Mouse (Mus musculus): Measurements from ENCODE around the gene Plagl2. TPM values are rescaled to one million over a fixed set of nuclear protein-coding genes. Genes with fewer than 3 reads are reported as not detected.
A peak's percentile ranks its signal among the peaks of the same experiment; 100 is the strongest.

Gene Plagl2
- total RNA-seq, 2 experiments from 2014 or later = 5.4 to 6.0 TPM

DNA sequence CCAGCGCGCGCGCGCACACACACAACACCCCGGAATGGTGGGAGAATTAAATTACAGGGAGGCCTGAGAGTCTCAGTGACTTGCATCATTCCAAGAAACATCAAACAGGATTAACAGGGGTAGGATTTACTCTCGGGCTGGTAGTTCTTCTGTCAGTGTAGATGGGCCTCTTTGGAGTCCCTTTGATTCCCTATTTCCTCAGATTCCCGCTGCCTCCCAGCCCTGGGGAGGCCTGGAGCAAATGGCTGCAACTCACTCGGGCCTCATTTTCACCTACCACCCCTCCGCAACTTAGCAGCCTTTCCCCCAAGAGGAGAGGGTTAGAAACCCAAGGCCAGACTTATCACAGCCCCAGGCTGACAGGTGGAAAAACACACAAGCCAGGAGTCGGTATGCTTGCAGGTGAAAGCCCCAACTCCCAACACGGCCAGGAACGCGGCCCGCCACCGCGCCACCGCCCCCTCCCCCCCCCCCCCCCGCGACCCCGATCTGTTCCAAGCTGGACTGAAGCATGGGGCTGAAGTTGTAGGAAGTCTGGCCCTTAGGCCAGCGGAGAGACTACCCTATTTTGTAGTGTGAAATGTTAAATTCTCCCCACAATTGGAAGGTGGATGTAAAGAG lies 1.3 kb downstream of the Plagl2 start:
- DNase-seq = no peak
- intact Hi-C loops (cut with DNase I) = loop anchor here (5.0 kb wide), 2 partner anchors 78 to 107 kb away; partner anchors contain the start of genes Asxl1 and Tm9sf4

DNA sequence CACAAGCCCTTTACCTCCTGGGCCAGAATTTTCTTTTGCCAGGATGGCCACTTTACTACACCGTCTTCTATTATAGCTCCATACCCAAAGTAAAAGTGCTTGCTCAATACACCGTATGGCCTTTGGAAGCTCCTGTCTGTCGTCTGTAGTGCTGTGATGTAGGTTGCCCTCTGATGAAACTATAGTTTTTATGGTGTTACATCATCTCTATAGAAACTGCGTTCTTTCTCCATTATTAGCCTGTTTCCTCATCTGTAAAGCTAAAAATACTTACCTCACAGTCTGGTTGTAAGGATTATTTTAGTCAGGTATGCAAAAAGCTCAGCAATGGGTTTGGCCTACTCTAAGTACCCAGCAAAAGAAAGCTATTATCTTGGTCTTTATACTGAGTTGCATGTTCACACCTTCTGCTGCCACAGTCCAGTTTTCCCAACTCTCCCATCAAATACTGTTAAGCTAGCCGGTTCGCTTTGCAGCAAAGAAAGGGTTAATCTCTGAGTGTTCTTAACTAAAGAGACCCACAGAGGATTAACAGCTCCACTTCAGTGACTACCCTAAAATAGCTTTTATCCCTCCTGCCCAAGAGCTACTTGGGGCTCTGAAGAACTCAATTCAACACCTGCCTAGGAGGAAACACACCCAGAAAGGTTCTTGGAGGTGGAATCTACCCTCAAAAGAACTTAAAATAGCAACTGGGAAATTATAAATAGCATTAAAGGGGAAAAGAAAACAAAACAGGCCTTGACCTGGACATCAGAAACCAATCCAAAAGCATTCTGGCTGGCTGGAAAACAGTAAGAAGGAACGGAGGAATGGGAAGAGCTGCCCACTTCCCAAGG lies 2.0 kb downstream of the Plagl2 start:
- intact Hi-C loops (cut with DNase I) = no loop called here
- peak in 1 of 2 experiments; percentile 25 for DNase-seq

DNA sequence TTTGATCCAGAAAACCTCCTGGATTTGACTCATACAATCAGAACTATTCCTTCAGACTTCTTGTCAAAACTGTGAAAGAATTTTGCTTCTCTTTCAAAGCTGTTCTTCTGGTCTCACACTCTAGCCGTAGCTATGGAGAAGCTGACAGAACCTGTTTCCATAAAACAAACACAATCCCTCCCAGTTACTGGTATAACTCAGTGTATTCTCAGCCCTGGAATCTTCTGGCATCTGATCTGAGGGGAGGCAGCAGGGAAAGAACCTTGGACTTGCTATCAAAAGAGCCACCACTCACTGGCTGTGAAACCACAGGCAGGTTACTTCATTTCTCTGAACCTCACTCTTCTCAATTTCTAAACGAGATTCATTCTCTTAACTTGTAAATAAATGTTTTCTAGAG lies 2.8 kb downstream of the Plagl2 start:
- DNase-seq = no peak
- intact Hi-C loops (cut with DNase I) = no loop called here

DNA sequence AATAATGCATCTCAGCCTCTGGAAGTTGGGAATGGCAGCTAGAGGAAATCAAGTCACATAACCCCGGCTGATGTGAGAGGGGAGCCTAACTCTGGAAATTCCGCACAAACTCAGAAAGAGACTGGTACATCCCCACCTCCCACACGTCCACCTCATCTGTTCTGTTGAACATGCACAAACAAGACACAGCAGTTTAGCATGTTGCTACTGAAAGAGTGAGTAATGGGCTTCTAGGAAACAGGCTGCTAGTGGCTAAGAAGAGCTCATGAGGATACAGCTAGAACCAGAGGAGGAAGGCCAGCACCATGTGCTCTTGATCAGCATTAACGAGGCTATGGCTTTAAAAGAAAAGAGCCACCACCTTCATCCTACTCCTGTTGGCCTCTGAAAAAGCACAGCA lies 3.3 kb downstream of the Plagl2 start:
- intact Hi-C loops (cut with DNase I) = no loop called here
- DNase-seq = no peak

DNA sequence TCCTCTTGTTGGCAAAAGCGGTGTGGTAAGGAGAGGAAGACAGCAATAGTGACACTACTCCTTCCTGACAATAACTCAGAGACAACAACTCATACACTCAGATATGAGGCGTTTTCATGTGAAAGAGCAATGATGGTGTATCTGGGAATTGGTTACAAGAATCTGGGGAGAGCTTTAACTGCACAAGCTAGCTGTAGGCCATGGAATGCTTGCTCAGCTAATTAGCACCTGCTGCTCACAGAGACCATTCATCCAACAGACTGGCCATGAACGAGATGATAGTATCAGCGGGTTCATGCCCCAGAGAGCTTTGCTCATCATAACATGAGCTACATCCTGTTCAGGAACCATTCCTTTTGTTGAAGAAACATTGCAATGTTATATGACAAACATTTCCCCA lies 4.0 kb downstream of the Plagl2 start:
- no peak for DNase-seq
- intact Hi-C loops (cut with DNase I) = no loop called here

DNA sequence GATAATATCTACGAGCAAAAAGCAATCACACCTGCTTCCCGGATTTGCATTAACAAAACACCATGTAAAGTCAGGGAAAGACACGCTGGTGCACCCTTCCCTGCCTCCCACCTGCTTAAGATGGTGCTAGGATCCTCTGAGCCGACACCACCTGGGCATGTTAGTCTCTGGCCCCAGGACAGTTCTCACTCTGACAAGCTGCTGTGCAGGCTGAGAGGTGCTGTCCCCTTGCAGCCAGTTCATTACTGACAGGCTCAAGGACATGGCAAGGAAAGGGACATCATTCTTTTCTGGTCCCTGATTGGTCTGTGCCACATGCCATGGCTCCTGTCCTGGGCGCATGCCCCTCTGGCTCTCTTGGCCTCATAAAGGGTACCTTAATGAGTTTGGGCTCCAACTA lies 12.7 kb downstream of the Plagl2 start:
- DNase-seq = peak in 1 of 2 experiments; percentile 24
- intact Hi-C loops (cut with DNase I) = no loop called here

DNA sequence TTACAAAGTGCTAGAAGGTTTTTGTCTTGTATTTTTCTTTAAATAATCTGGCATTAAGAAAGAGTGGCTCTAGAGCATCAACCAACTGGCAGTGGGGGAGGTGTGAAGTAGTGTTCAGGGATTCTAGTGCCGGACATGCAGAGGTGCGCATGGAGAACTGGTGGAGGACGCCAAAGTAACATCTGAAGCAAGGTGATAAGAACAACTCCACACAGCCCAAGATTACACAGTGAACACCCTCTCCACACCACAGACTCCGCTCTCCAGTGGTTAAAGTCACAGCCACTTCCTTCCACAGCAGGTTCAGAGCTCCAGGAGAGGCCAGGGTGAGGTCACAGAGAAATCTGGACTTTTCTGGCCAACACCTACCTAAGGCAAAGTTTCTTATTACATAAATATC lies 13.3 kb downstream of the Plagl2 start:
- DNase-seq = no peak
- intact Hi-C loops (cut with DNase I) = no loop called here

DNA sequence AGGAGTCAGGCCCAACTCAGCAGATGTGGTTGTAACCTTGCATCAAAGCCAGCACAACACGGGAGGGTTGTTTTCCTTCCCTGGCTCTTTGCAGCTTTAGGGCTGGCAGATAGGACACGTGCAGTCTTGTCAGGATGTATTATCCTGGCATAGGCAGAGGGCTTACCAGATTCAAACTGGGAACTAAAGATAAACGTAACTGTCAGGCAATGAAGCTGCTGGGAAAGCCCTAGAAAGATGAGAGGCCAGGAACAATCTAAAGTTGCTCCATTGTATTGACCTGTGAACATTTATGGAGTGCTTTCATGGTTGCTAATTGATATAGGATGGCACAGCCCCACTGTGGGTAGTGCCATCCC lies 15.7 kb downstream of the Plagl2 start:
- intact Hi-C loops (cut with DNase I) = no loop called here
- DNase-seq = no peak

DNA sequence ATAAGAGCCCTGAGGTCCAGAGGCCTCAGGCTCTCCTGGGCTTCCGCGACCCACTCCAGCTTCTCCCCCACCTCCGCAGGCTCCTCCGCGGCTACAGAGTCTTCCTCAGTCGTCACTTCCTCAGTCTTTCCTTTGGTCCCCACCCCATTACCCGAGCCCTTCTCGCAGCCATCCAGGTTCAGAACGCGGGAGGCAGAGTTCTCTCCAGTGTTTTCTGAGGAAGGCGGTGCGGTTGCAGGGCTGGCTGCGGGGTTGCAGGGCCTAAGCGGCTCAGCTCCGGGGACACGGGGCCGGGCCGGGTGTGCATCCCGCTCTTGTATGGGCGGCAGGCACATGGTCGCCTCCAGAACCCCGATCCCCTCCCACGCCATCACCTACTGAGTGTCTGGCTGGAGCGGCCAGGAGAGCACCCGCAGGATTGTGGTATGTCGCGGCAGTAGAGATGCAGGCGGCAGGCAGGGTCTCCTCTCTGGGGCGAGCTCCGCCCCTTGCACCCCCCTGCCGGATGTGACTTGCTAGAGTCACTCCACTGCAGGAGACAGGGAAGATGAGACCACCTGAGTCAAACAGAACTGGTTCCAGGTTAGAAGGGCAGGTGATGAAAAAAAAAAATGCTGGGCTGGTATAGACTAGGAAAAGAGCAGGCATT lies 16.2 kb downstream of the Plagl2 start, which contains the start of gene Tspyl3:
Gene Tspyl3 (minus strand): TSS at position 496 of the 649 bp plus-strand sequence.
- intact Hi-C loops (cut with DNase I) = no loop called here
- DNase-seq = peak; percentile 37 to 53

DNA sequence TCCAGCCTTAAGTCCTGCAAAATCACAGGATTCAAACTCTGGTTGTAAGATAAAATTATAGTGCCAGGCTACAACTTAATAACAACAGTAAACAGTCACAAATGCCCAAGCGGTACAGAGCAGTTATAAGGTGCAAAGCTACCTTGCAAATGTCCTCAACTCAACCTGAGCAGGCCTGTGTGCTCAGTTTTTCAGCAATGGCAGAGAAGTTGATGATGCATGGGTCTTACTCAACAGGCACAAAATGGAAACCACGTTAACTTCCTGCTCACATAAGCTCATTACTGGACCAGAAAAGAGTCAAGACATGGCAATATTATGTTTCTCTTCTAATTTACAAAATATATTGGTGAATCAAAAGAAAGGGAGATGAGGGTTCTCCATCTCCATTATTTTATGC lies 18.7 kb downstream of the Plagl2 start:
- no peak for DNase-seq
- intact Hi-C loops (cut with DNase I) = no loop called here

DNA sequence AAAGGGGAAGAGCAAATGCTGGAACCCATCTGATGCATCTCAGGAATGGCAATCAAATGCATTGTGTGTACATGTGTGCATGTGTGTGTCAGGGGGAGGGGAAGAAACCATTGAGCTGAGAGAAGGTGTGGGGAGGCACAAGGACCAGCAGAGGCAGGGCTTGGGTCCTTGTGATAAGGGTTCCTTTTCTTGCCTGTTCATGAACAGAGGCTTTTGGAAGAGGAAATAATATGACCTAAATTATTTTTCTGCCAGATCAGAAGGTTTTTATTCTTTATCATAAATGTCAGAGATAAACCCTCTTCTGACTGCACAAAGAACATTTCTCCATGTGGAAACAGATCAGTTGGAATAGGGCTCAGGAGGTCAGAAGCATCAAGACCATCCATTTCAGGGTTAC lies 19.1 kb downstream of the Plagl2 start:
- DNase-seq = no peak
- intact Hi-C loops (cut with DNase I) = no loop called here

DNA sequence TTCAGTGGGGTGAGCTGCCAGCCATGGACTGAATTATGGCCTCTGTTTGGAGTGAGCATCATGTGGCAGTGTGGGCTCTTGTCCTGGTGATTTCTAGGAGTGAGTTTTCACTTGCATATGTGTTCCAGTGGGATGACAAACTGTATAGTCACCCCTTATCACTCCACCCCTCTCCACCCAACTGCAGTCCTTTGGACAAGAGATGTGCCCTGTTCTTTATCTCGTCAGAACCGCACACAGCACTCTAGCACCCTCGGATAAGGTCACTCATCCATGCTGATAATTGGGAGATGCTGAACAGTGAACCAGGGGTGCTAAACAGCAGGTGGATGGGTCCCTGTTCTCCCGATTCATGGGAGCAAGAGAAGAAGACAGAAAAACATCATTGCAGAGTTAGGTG lies 19.6 kb downstream of the Plagl2 start:
- no peak for DNase-seq
- intact Hi-C loops (cut with DNase I) = no loop called here

DNA sequence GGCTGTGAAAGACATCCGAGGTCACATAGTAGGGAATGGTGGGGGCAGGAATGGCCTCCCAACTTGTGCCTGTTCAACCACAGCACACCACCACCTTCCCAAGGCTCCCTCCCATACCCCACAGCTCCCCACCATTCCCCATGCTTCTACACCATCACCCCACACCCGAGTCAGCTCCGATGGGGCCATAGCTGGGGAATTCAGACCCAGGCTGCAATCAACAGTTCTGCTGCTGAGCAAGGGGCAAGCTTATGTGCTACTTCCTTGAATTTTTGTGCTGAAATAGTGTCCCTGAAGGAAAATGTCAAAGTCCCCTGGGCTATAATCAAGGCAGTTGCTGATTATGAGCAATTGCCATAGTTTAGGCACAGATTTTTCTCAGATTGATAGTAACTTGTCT lies 22.7 kb downstream of the Plagl2 start:
- intact Hi-C loops (cut with DNase I) = no loop called here

DNA sequence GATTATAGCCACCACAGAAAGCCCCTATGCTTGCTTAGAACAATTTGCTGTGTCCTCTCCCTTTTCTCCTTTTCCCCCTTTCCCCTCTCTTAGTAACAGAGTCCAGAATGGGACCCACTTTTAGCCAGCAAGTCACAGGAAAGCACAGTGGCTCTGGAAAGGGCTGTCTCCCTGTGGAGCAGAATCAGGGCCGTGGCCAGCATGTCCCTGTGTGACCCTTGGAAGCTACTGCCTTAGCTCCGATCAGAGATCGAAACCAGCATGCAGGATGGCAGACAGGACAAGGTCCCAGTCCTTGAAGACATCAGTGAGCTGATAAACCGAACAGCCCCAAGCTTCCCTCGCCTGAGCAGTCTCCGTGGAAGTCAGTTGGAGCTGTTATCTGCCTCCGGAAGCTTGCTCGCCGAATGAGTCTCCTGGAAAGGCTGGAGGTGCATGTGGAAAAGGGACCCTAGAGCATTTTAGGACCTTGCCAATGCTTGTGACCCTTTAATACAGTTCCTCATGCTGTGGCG lies 23.3 kb downstream of the Plagl2 start:
- no peak for DNase-seq
- intact Hi-C loops (cut with DNase I) = no loop called here

More for the DNA sequence above, 22.7 kb downstream of the Plagl2 start:
- no peak for DNase-seq

DNA sequence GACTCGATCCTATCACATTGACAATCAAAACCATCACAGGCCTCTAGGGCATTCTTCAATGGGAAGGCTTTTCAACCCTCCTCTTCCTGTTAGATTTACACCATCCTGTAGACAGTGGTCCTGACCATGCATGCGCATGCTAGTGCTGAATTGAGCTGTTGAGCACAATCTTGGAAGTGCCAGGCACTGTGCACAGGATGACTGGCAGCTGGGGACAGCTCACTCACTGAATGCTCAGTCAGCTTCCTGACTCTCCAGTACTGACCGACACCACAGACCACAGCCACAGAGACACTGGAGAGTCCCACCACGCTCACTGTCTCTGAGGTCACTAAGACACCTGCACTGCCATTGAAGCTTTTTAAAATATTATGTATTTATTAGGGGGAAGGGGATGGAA lies 25.8 kb downstream of the Plagl2 start:
- intact Hi-C loops (cut with DNase I) = no loop called here
- DNase-seq = no peak

DNA sequence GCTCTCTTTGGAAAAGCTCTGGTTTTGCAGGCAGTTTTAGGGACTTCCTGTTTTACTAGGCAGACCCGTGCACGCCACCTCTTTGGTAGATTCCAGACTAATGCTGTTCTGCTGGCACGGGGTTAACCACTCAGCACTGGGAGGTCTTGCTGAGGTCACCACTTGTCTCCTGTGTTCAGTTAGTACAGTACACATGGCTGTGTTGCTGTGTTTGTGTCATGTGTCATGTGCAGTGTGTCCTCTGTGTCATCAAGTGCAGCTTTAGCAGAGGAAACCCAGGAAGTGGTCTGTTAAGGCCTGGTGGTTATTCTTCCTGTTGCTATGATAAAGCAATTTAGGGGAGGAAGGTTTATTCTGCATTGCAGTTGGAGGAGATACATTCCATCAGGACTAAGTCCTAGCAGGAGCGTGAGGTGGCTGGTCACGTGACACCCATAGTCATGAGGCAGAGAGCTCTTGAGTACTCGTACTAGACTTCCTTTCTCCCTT lies 26.4 kb downstream of the Plagl2 start:
- intact Hi-C loops (cut with DNase I) = no loop called here
- DNase-seq = peak in 1 of 2 experiments; percentile 11

DNA sequence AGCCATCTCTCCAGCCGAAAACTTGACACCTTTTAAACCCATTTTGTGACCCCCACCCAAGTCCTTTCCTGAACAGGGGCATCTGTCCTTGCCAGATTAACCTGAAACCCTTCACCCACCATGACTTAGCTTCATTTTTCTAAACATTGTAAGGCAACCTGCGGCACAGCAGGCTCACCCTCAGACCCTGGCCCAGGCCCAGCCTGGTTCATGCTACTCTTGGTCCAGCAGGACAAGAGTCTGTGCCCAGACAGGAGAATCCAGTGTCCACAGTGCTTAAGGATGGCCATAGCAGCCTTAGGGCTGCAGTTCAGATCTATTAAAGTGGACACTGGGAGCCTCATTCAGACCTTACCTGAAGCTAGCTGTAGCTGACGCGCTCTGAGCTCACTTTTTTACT lies 27.9 kb downstream of the Plagl2 start:
- DNase-seq = no peak
- intact Hi-C loops (cut with DNase I) = no loop called here

DNA sequence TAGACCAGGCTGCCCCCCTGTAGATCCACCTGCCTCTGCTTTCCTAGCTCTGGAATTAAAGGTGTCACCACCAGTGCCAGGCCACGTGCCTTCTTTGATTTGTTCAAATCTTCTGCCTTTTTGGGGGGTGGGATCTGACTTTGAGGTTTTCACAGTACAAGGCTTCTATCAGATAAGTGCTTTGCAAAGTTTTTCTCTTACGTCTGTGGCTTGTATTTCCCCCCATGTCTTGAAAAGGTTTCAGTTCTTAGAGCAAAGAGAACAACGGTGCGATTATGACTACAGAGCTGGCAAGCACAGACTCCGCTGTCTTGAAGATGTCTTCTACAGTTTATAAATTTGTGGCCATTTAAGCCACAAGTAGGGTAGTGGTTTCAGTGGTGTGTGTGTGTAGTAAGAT lies 29.8 kb downstream of the Plagl2 start:
- intact Hi-C loops (cut with DNase I) = no loop called here
- DNase-seq = no peak

DNA sequence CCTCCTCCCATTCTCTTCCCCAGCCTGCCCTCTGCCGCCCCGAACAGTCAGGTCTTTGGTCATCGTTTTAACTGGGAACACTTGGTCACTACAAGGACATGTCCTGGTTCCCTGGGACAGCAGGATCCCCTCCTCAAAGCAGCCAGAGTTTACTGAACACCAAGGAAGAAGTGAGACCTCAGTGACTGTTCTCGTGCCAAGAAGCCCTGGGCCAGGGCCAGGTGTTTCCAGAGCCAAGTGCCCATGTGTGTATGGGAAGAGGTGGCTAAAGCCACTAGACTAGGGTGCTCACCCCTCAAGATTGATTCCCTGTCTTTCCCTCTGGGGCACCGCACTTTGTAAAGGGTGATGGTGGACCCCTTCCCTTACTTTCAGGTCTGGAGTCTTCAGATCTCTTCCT lies 31.9 kb downstream of the Plagl2 start:
- DNase-seq = peak; percentile 16 to 27
- intact Hi-C loops (cut with DNase I) = no loop called here

DNA sequence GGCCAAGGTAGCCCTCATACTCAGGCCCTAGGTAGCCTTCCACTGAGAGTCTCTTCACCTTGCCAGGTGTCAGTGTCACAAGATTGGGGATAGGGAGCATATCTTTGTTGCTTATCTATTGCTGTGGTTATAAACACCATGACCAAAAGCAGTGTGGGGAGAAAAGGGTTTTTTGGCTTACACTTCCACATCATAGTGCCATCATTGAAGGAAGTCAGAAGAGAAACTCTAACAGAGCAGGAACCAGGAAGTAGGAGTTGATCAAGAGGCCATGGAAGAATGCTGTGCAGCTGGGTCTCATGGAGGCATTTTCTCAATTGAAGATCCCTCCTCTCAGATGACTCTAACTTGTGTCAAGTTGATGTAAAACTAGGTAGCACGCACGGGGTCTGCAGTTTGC lies 33.1 kb downstream of the Plagl2 start:
- intact Hi-C loops (cut with DNase I) = no loop called here
- no peak for DNase-seq

DNA sequence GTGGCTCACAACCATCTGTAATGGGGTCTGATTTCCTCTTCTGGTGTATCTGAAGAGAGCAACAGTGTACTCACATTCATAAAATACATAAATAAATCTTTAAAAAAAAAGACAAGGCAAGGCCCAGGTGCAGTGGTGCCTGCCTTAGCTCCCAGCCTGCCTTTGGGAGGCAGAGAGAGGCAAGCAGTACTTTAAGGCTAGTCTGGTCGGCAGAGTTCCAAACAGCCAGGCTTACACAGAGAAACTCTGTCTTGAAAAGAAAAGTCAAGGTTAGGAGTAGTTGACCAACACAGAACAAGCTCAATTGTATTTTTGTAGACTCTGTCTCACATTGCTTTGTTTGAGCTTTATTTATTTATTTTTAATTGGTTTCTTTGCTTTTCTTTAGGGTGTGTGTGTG lies 38.5 kb downstream of the Plagl2 start:
- DNase-seq = no peak
- intact Hi-C loops (cut with DNase I) = no loop called here
